Mouse (Mus musculus) hindbrain, embryonic 16.5 days (tissue): ENCODE results near the gene Inha. TPM values are rescaled to one million over a fixed set of nuclear protein-coding genes. Genes with fewer than 3 reads are reported as not detected.

Source experiments
- ATAC-seq: fragments of 200-750 bp; cut with Nextera tagmentation; 2 replicates; pipeline ENCODE4 v1.8.0; 2017; ENCODE audit warnings: moderate TSS enrichment, moderate library complexity
- H3K27ac ChIP-seq: fragments of 300-500 bp; sonication (generic); 2 replicates; pipeline ENCODE4 v1.5.1; 2014; ENCODE audit warnings: low read depth, mild to moderate bottlenecking, control low read depth, low read length, moderate library complexity
- H3K27me3 ChIP-seq: fragments of 300-500 bp; sonication (generic); replicated peaks from 2 replicates; pipeline ENCODE4 v1.6.1; 2014; ENCODE audit warnings: low read length; ENCODE audit not compliant: control insufficient read depth, insufficient read depth
- H3K36me3 ChIP-seq: fragments of 300-500 bp; sonication (generic); 2 replicates; pipeline ENCODE4 v1.6.1; 2014; ENCODE audit warnings: mild to moderate bottlenecking, low read length, moderate library complexity, mixed read lengths; ENCODE audit not compliant: control insufficient read depth, insufficient read depth
- H3K4me1 ChIP-seq: fragments of 300-500 bp; sonication (generic); 2 replicates; pipeline ENCODE4 v1.6.1; 2014; ENCODE audit warnings: low read depth, low read length; ENCODE audit not compliant: control insufficient read depth, insufficient read depth
- H3K4me2 ChIP-seq: fragments of 300-500 bp; sonication (generic); 2 replicates; pipeline ENCODE4 v1.6.1; 2014; ENCODE audit warnings: mild to moderate bottlenecking, low read length, control low read depth, moderate library complexity
- H3K4me3 ChIP-seq: fragments of 300-500 bp; sonication (generic); 2 replicates; pipeline ENCODE4 v1.5.1; 2014; ENCODE audit warnings: mild to moderate bottlenecking, low read length, control low read depth, moderate library complexity
- H3K9ac ChIP-seq: fragments of 300-500 bp; sonication (generic); 2 replicates; pipeline ENCODE4 v1.6.1; 2014; ENCODE audit warnings: low read depth, mild to moderate bottlenecking, control low read depth, low read length, moderate library complexity
- H3K9me3 ChIP-seq: fragments of 300-500 bp; sonication (generic); 2 replicates; pipeline ENCODE4 v1.6.1; 2014; ENCODE audit warnings: mild to moderate bottlenecking, low read length, moderate library complexity; ENCODE audit not compliant: control insufficient read depth
- WGBS: fragments of 180-500 bp; shearing (Covaris S2); extraction: QIAGEN DNeasy Blood & Tissue Kit; methylation state at CpG from one replicate; pipeline ENCODE4 v1.1.7; 2014; 5-methylcytosine and 5-hydroxymethylcytosine counted together
- polyA plus RNA-seq: library from polyadenylated mRNA; unstranded; fragments of >200 nt; fragmentation: Nextera tagmentation; extraction: Ambion mirVana; gene quantifications from 2 replicates; pipeline ENCODE4 v1.2.1, GENCODE M21; 2015

Inha gene
- polyA plus RNA-seq: 17.9 and 18.7 TPM in 2 replicates

DNA sequence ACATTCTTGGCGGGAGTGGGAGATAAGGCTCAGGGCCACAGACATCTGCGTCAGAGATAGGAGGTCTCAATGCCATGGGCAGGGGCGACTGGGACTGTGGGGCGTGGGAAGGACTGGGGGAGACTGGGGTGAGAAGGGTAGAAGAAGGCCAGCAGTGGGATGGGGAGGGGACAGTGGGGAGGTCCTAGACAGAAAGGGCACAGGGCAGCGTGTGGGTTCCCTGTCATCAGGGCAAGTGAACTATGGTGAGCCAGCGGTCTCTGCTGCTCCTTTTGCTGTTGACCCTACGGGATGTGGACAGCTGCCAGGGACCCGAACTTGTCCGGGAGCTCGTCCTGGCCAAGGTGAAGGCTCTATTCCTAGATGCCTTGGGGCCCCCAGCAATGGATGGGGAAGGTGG, at the start of gene Inha:
Inha (plus strand) TSS at position 72 of the 400 bp plus-strand sequence.
- Histone ChIP-seq H3K4me2 (peak within 1 kb of the TSS; percentile 92), H3K9me3 (no peaks in the 10 kb centered on the region), H3K27me3 (no peaks in the 10 kb centered on the region), H3K36me3 (no peaks in the 10 kb centered on the region), H3K27ac (peak within 1 kb of the TSS; percentile 85), H3K9ac (peak within 1 kb of the TSS; percentile 87), H3K4me1 (peaks cover 18% of the 10 kb centered on the region), H3K4me3 (peak within 1 kb of the TSS; percentile 90)
- ATAC-seq: no peak
- WGBS: 75% methylated on average over 10 of the region's 10 CpGs

DNA sequence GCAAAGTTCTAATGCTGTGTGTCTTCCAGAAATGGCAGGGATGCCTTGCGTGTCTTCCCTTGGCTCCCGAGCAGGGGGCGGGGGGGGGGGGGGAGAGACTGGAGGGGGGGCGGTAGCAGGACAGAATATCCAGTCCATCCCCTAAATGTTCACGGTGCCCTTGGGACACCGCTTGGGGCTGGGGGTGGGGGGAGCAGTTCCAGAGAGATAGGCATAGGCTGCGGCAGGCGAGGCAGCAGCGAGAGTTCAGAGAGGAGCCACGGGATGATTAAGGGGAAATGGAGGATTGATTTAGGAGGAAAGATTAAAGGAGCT, 49.2 kb upstream of the Inha start:
- H3K4me2 ChIP-seq: peak overlapping the region; percentile 58; the same call in 1 of the 2 replicates
- H3K4me3 ChIP-seq: no peak overlapping the region
- H3K27me3 ChIP-seq: peaks cover 8% of the 10 kb centered on the region
- no peaks in the 10 kb centered on the region for H3K36me3 ChIP-seq
- H3K27ac ChIP-seq: no peak overlapping the region
- H3K9me3 ChIP-seq: no peaks in the 10 kb centered on the region
- H3K4me1 ChIP-seq: peaks cover 28% of the 10 kb centered on the region
- H3K9ac ChIP-seq: no peak overlapping the region
- 3% methylated on average over 8 of the region's 10 CpGs for WGBS
- ATAC-seq: no peak

DNA sequence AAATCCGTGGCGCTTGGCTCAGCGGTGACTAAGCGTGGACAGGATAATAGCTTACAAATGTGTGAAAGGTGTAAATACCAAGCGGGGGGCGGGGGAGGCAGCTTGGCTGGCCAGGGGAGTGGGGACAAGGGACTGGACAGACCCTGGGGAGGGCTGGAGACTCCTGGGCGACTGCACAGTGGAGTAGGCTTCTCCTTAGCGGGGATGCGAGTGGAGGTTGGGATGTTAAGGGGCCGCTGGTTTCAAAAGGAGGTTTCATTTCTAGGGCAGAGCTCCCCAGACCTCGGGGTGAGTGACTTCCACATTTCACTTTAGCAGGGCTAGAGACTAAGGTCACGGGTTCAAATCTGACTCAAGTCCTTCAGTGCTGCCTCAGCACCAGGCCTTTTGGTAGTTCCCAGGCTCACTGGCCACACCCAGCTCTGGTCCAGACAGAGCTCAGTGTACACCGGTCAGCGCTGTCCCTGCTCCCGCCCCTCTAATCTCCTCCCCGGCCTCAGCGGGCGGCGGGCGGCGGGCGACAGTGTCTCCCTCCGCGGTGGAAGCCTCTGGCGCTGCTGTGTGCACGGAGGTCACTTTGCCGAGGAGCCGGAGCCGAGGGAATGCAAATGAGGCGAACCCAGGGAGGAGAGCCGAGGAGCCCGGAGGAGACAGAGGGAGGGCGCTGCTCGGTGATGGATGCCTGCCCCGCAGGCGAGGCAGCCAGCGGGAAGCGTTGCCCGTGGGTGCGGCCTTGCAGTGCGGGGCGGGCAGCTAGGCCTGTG, 48.7 kb upstream of the Inha start:
- Histone ChIP-seq H3K4me1 (peaks cover 28% of the 10 kb centered on the region), H3K9ac (peak overlapping the region; percentile 51), H3K36me3 (no peaks in the 10 kb centered on the region), H3K4me3 (peak overlapping the region; percentile 32), H3K9me3 (no peaks in the 10 kb centered on the region), H3K27ac (peak overlapping the region; percentile 44), H3K4me2 (peak overlapping the region; percentile 58), H3K27me3 (peaks cover 8% of the 10 kb centered on the region)
- peak; percentile 55 for ATAC-seq
- WGBS: 3% methylated on average over 42 of the region's 42 CpGs

DNA sequence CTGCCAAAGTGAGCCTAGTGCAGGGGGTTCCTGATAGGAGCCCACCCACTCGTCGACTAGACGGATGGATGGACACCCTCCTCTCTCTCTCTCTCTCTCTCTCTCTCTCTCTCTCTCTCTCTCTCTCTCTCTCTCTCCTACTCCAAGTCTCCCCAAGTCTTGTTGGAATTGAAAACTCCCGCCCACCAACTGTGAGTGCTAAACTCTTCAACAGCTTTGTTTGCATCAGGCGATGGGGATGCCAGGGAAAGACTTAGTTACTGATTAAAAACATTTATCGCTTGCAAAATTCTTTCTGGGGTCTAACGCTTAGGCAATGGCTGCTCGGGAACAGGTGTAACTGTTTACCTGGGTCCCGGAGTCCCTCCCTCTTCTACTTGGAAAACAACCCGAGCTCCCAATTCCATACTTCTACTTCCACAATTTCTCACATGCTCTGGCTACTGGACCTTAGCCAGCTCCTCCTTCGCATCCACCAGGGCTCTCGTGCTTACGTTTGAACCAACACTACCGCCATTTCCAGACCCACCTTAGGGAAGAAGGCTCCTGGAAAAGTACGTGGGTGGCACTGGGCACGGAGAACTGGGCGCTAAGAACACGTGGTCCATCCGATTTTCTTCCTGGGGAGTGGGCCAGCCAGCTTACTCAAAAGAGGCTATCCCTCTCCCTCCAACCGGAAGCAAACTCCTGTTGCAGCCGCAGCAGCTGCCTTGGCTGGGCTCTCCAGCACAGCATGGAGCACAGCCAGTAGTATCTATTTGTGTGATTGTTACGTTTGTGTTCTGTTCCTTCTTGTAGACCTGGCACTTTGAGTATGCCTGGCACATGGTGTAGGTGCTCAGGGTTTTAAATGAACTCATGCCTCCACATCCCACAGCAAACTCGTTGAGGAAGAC, 47.8 kb upstream of the Inha start:
- WGBS: 11% methylated on average over 23 of the region's 23 CpGs
- ATAC-seq: no peak

DNA sequence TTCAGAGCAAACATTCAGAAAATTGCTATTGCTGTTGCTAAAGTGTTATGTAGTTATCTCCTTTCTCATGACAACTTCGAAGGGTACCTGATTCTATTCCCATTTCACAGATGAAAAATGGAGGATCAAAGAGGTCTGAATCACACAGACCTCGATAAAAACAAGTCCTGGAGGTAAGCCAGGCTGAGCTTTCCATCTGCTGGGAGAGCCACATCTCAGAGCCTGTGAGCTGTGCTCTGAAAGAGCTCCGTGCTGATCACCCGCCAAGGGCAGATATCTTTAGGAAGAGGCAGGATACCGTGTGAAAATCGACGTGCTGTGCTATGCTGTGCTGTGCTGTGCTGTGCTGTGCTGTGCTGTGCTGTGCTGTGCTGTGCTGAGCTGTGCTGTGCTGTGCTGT, 46.6 kb upstream of the Inha start:
- Histone ChIP-seq H3K27me3 (peaks cover 8% of the 10 kb centered on the region), H3K4me2 (no peak overlapping the region), H3K9me3 (no peaks in the 10 kb centered on the region), H3K36me3 (no peaks in the 10 kb centered on the region), H3K4me3 (no peak overlapping the region), H3K4me1 (peaks cover 28% of the 10 kb centered on the region), H3K9ac (no peak overlapping the region), H3K27ac (no peak overlapping the region)
- ATAC-seq: no peak
- 76% methylated on average over 7 of the region's 7 CpGs for WGBS

More for the DNA sequence above, 47.8 kb upstream of the Inha start:
- Histone ChIP-seq H3K9ac (peak overlapping the region; percentile 51; the same call in 1 of the 2 replicates), H3K4me1 (peaks cover 28% of the 10 kb centered on the region), H3K4me2 (peak overlapping the region; percentile 58), H3K27me3 (peaks cover 8% of the 10 kb centered on the region), H3K36me3 (no peaks in the 10 kb centered on the region), H3K4me3 (peak overlapping the region; percentile 32), H3K9me3 (no peaks in the 10 kb centered on the region), H3K27ac (peak overlapping the region; percentile 44)

DNA sequence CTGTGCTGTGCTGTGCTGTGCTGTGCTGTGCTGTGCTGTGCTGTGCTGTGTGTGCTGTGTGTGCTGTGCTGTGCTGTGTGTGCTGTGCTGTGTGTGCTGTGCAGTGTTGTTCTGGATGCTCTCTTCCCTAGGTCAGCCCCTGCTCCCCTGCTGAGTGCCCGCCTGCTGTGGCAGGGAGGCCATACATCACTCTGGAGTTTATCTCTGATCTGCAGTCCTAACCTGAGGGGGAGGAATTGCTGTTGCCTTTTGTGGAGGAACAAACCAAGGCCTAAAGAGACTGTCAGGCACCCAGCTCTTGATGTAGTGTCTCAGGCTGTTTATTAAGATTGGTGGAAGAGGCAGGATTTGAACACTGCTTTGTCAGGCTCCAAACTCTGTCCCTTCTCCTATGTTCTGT, 44.2 kb upstream of the Inha start:
- ATAC-seq: no peak
- Histone ChIP-seq H3K4me3 (no peak overlapping the region), H3K9me3 (no peaks in the 10 kb centered on the region), H3K27me3 (peaks cover 3% of the 10 kb centered on the region), H3K36me3 (no peaks in the 10 kb centered on the region), H3K4me1 (peaks cover 19% of the 10 kb centered on the region), H3K27ac (no peak overlapping the region), H3K9ac (no peak overlapping the region), H3K4me2 (no peak overlapping the region)
- WGBS: 29% methylated on average over 1 of the region's 1 CpGs

DNA sequence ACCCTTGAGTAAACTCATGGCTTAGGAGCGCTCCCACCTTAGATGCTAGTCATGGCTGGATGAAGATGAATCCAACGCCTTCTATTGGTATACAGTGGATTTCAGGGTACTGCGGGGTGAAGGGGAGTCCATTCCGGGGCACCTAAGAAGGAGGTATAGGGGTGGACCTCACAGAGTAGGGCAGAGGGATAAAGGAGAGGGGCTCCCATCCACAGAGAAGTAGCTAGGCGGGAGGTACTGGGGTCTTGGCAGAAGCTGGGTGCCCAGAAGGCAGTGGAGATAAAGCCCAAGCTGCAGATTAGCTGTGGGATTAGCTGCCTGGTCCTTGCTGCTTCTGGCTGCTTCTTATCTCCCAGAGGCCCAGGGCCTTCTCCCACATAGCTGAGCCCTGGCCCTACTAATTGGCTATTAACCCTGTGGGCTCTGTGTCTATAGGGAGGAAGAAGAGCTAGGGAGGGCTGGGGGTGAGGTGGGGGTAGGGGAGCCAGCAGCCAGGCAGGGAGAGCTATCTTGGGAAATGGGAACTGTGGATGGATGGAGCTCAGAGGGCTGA, 43.1 kb upstream of the Inha start:
- H3K27ac ChIP-seq: no peak overlapping the region
- 78% methylated on average over 5 of the region's 5 CpGs for WGBS
- ATAC-seq: no peak
- H3K9ac ChIP-seq: no peak overlapping the region
- peaks cover 2% of the 10 kb centered on the region for H3K27me3 ChIP-seq
- no peak overlapping the region for H3K4me2 ChIP-seq
- H3K4me3 ChIP-seq: no peak overlapping the region
- H3K36me3 ChIP-seq: no peaks in the 10 kb centered on the region
- H3K4me1 ChIP-seq: peaks cover 9% of the 10 kb centered on the region
- H3K9me3 ChIP-seq: no peaks in the 10 kb centered on the region

DNA sequence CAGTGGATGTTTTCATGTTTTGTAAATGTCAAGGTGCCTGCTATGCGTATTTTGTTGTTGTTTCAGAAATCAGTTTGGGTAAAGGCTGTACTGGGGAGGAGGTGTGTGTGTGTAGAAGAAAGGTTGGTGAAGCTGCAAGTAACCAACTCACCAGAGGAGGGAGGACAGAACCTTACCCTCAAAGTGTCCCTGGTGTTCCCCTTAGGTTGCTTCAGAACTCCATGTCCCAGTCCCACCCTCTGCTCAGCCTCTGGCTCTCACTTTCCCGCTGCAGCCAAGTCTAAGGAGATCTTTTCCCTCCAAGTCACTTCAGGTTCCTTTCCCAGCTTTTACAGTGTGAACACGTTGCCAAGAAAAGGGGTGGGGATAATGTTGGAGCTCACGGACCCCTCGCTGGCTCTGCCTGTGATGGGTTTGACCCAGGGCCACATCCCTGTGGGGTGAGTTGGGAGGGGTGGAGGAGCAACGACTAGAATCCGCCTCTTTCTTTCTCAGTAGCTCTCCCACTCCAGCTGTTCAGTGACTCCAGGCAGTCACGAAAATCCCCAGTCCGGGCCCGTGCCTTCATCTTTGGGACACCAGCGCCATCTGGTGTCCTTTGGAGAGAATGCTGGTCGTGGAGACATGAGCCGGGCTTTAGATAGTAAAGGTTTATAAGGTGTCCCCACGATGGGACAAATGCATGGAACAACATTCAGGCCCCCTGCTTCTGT, 39.5 kb upstream of the Inha start:
- Histone ChIP-seq H3K36me3 (0 out of 2 replicates have a peak, but pooled peaks cover 2% of the 10 kb centered on the region), H3K4me1 (peaks cover 3% of the 10 kb centered on the region), H3K27ac (no peak overlapping the region), H3K27me3 (no peaks in the 10 kb centered on the region; the same call in 1 of the 2 replicates), H3K4me2 (peak overlapping the region; percentile 39), H3K9ac (0 out of 2 replicates have a peak overlapping the region, but pooled peaks have one; percentile 32), H3K9me3 (no peaks in the 10 kb centered on the region), H3K4me3 (no peak overlapping the region)
- WGBS: 6% methylated on average over 14 of the region's 14 CpGs
- ATAC-seq: peak; percentile 82
